Mouse (Mus musculus): ENCODE results near the gene Tfb2m. TPM values are rescaled to one million over a fixed set of nuclear protein-coding genes. Genes with fewer than 3 reads are reported as not detected.
A peak's percentile ranks its signal among the peaks of the same experiment; 100 is the strongest.
"Not testable (repeated sequence)": the region's sequence is repeated elsewhere in the genome, so short reads cannot be mapped to it uniquely, and the experiment has no call there.

The Tfb2m gene
- polyA plus RNA-seq (2015; fragmentation: Nextera tagmentation; extraction: Ambion mirVana) = 28.8 and 36.1 TPM in 2 replicates

- peak; percentile 98 for ATAC-seq
- H3K4me1 ChIP-seq (replicated peaks); H3K9me3 ChIP-seq; H3K27me3 ChIP-seq (replicated peaks); H3K36me3 ChIP-seq: not testable (repeated sequence)
- H3K4me3 ChIP-seq (replicated peaks) = peak within 1 kb of the TSS; percentile 91
- H3K4me2 ChIP-seq (replicated peaks) = peak within 1 kb of the TSS; percentile 66
- peak within 1 kb of the TSS; percentile 81 for H3K9ac ChIP-seq
- WGBS = under 1% methylated on average over 69 of the region's 69 CpGs
- peak within 1 kb of the TSS; percentile 96 for H3K27ac ChIP-seq
Measured at GRCm38 (mm10) chr1:179545768-179546550, at the start of gene Tfb2m, which contains the start of gene Cnst. Gene Tfb2m (minus strand): TSS chr1:179546267. Gene Cnst (plus strand): TSS chr1:179546370.

GRCm38 (mm10) chr1:179592972-179593371, 46.9 kb upstream of the Tfb2m start:
- peaks cover 2% of the 10 kb centered on the region; the same call in 1 of the 2 replicates for H3K4me1 ChIP-seq (replicated peaks)
- H3K27ac ChIP-seq = no peak overlapping the region
- 82% methylated on average over 7 of the region's 7 CpGs for WGBS
- H3K36me3 ChIP-seq = no peaks in the 10 kb centered on the region
- no peak for ATAC-seq
- H3K9me3 ChIP-seq = no peaks in the 10 kb centered on the region
- no peak overlapping the region for H3K4me3 ChIP-seq (replicated peaks)
- no peak overlapping the region for H3K4me2 ChIP-seq (replicated peaks)
- no peaks in the 10 kb centered on the region for H3K27me3 ChIP-seq (replicated peaks)
- no peak overlapping the region for H3K9ac ChIP-seq

- ATAC-seq = no peak
- Histone ChIP-seq H3K9me3 (no peaks in the 10 kb centered on the region), H3K4me3 (replicated peaks) (no peak overlapping the region), H3K36me3 (no peaks in the 10 kb centered on the region), H3K9ac (no peak overlapping the region), H3K4me1 (replicated peaks) (peaks cover 2% of the 10 kb centered on the region; the same call in 1 of the 2 replicates), H3K4me2 (replicated peaks) (no peak overlapping the region), H3K27me3 (replicated peaks) (no peaks in the 10 kb centered on the region), H3K27ac (no peak overlapping the region)
- WGBS = 86% methylated on average over 2 of the region's 2 CpGs
Measured at GRCm38 (mm10) chr1:179592143-179592542, 46.1 kb upstream of the Tfb2m start.

GRCm38 (mm10) chr1:179591639-179592038, 45.6 kb upstream of the Tfb2m start:
- no peak overlapping the region for H3K4me2 ChIP-seq (replicated peaks)
- H3K36me3 ChIP-seq = no peaks in the 10 kb centered on the region
- WGBS = 81% methylated on average over 12 of the region's 12 CpGs
- no peak overlapping the region for H3K4me3 ChIP-seq (replicated peaks)
- no peak for ATAC-seq
- no peak overlapping the region for H3K27ac ChIP-seq
- H3K9me3 ChIP-seq = no peaks in the 10 kb centered on the region
- no peak overlapping the region for H3K9ac ChIP-seq
- no peaks in the 10 kb centered on the region for H3K27me3 ChIP-seq (replicated peaks)
- H3K4me1 ChIP-seq (replicated peaks) = peaks cover 2% of the 10 kb centered on the region; the same call in 1 of the 2 replicates

- Histone ChIP-seq H3K27ac (no peak overlapping the region), H3K4me3 (replicated peaks) (no peak overlapping the region), H3K4me2 (replicated peaks) (no peak overlapping the region), H3K4me1 (replicated peaks) (peaks cover 7% of the 10 kb centered on the region), H3K27me3 (replicated peaks) (no peaks in the 10 kb centered on the region), H3K36me3 (no peaks in the 10 kb centered on the region), H3K9me3 (no peaks in the 10 kb centered on the region), H3K9ac (no peak overlapping the region)
- WGBS = 77% methylated on average over 4 of the region's 4 CpGs
- ATAC-seq = no peak
Measured at GRCm38 (mm10) chr1:179588230-179588629, 42.2 kb upstream of the Tfb2m start.

GRCm38 (mm10) chr1:179586430-179587095, 40.5 kb upstream of the Tfb2m start:
- 26% methylated on average over 3 of the region's 3 CpGs for WGBS
- H3K27me3 ChIP-seq (replicated peaks) = no peaks in the 10 kb centered on the region
- H3K4me1 ChIP-seq (replicated peaks) = peaks cover 7% of the 10 kb centered on the region
- H3K36me3 ChIP-seq = no peaks in the 10 kb centered on the region
- no peak overlapping the region for H3K4me3 ChIP-seq (replicated peaks)
- H3K4me2 ChIP-seq (replicated peaks) = no peak overlapping the region
- ATAC-seq = peak; percentile 74
- H3K9ac ChIP-seq = no peak overlapping the region
- H3K9me3 ChIP-seq = no peaks in the 10 kb centered on the region
- no peak overlapping the region for H3K27ac ChIP-seq

GRCm38 (mm10) chr1:179585646-179586045, 39.6 kb upstream of the Tfb2m start:
- peaks cover 7% of the 10 kb centered on the region for H3K4me1 ChIP-seq (replicated peaks)
- no peaks in the 10 kb centered on the region for H3K27me3 ChIP-seq (replicated peaks)
- H3K36me3 ChIP-seq = no peaks in the 10 kb centered on the region
- no peak overlapping the region for H3K4me3 ChIP-seq (replicated peaks)
- no peak overlapping the region for H3K4me2 ChIP-seq (replicated peaks)
- WGBS = 88% methylated on average over 9 of the region's 9 CpGs
- no peak for ATAC-seq
- no peak overlapping the region for H3K9ac ChIP-seq
- H3K9me3 ChIP-seq = no peaks in the 10 kb centered on the region
- H3K27ac ChIP-seq = no peak overlapping the region

- peaks cover 7% of the 10 kb centered on the region for H3K4me1 ChIP-seq (replicated peaks)
- no peak overlapping the region for H3K4me3 ChIP-seq (replicated peaks)
- no peaks in the 10 kb centered on the region for H3K27me3 ChIP-seq (replicated peaks)
- no peak overlapping the region for H3K9ac ChIP-seq
- no peak overlapping the region for H3K27ac ChIP-seq
- H3K36me3 ChIP-seq = 0 out of 2 replicates have a peak, but pooled peaks cover 7% of the 10 kb centered on the region
- WGBS = 86% methylated on average over 4 of the region's 4 CpGs
- ATAC-seq = no peak
- no peaks in the 10 kb centered on the region for H3K9me3 ChIP-seq
- no peak overlapping the region for H3K4me2 ChIP-seq (replicated peaks)
Measured at GRCm38 (mm10) chr1:179584220-179584619, 38.2 kb upstream of the Tfb2m start.

- no peak overlapping the region for H3K27ac ChIP-seq
- 90% methylated on average over 3 of the region's 3 CpGs for WGBS
- no peaks in the 10 kb centered on the region for H3K27me3 ChIP-seq (replicated peaks)
- no peak overlapping the region for H3K4me2 ChIP-seq (replicated peaks)
- H3K9ac ChIP-seq = no peak overlapping the region
- no peak overlapping the region for H3K4me3 ChIP-seq (replicated peaks)
- 0 out of 2 replicates have a peak, but pooled peaks cover 7% of the 10 kb centered on the region for H3K36me3 ChIP-seq
- ATAC-seq = no peak
- peaks cover 4% of the 10 kb centered on the region for H3K4me1 ChIP-seq (replicated peaks)
- no peaks in the 10 kb centered on the region for H3K9me3 ChIP-seq
Measured at GRCm38 (mm10) chr1:179583090-179583489, 37.0 kb upstream of the Tfb2m start.

- Histone ChIP-seq H3K9me3 (no peaks in the 10 kb centered on the region), H3K4me2 (replicated peaks) (no peak overlapping the region), H3K4me3 (replicated peaks) (no peak overlapping the region), H3K9ac (no peak overlapping the region), H3K36me3 (0 out of 2 replicates have a peak, but pooled peaks cover 7% of the 10 kb centered on the region), H3K27ac (no peak overlapping the region), H3K27me3 (replicated peaks) (no peaks in the 10 kb centered on the region), H3K4me1 (replicated peaks) (peaks cover 4% of the 10 kb centered on the region)
- 38% methylated on average over 6 of the region's 6 CpGs for WGBS
- ATAC-seq = peak; percentile 29
Measured at GRCm38 (mm10) chr1:179582021-179582433, 36.0 kb upstream of the Tfb2m start.

GRCm38 (mm10) chr1:179581422-179581821, 35.4 kb upstream of the Tfb2m start:
- H3K4me3 ChIP-seq (replicated peaks) = no peak overlapping the region
- WGBS = 85% methylated on average over 10 of the region's 10 CpGs
- H3K4me1 ChIP-seq (replicated peaks) = peaks cover 3% of the 10 kb centered on the region
- no peak overlapping the region for H3K27ac ChIP-seq
- no peak for ATAC-seq
- H3K4me2 ChIP-seq (replicated peaks) = no peak overlapping the region
- no peaks in the 10 kb centered on the region for H3K9me3 ChIP-seq
- H3K27me3 ChIP-seq (replicated peaks) = no peaks in the 10 kb centered on the region
- 0 out of 2 replicates have a peak, but pooled peaks cover 7% of the 10 kb centered on the region for H3K36me3 ChIP-seq
- no peak overlapping the region for H3K9ac ChIP-seq

- no peak overlapping the region for H3K9ac ChIP-seq
- 45% methylated on average over 8 of the region's 8 CpGs for WGBS
- no peaks in the 10 kb centered on the region for H3K4me1 ChIP-seq (replicated peaks)
- H3K9me3 ChIP-seq = no peaks in the 10 kb centered on the region
- no peak overlapping the region for H3K27ac ChIP-seq
- H3K27me3 ChIP-seq (replicated peaks) = no peaks in the 10 kb centered on the region
- H3K36me3 ChIP-seq = 0 out of 2 replicates have a peak, but pooled peaks cover 7% of the 10 kb centered on the region
- ATAC-seq = no peak
- no peak overlapping the region for H3K4me2 ChIP-seq (replicated peaks)
- no peak overlapping the region for H3K4me3 ChIP-seq (replicated peaks)
Measured at GRCm38 (mm10) chr1:179580200-179580599, 34.1 kb upstream of the Tfb2m start.
